ENCODE assay signal across 12 mouse cellular contexts in the genomic region with DNA sequence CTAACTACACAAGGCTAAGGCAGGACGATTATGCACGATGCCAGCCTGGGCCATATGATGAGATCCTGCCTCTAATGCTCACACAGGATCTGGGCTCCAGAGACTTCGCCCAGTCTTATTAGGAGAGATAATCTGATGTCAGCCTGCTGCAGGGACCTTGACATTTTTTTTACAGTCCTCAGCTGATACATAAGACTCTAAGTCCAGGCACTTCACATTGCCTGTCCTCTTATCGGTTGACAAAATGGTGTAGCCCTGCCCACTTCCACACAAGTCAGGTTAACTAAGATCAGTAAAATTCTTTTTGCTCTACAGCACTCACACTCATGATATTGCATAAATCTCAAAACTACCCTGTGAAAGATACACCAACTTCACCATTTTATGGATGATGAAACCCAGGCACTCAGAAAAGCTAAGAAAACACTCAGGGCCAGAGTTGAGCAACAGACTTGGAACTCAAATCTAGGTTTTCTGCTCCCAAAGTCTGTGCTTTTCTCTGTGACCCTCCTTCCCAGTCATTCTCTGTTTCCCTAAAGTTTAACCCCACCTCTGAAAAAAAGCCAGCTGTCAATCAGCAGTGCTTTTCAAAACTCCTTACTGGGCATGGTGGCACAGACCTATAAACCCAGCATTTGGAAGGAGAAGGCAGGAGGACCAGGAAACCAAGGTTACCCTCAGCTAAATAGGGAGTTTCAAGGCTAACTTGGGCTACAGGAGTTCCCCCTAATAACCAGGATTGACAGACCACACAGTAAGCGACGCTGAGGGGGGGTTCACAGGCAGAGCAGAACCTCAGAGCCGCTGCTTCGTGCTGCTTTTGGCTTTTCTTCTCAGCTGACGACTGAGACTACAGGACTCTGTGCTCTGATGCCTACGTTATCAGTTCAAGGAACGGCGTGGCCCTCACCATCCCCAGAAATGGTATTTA. TPM values are rescaled to one million over a fixed set of nuclear protein-coding genes. Genes with fewer than 3 reads are reported as not detected.
DNase-seq lines count a peak whose midpoint lies in the region; ATAC-seq and TF ChIP-seq lines count a peak whose summit lies in the region.
"Had no signal": no experiment of that assay in that cellular context is flagged by ENCODE, and none has a peak within 500 bp of the region (broad histone marks: within the 10 kb centered on the region; RNA-seq: fewer than 3 reads in every experiment).

No protein-coding gene starts in this region.

- TF ChIP-seq POLR2A in myocyte (IDR thresholded peaks at IDR 0.05; ENCODE audit: insufficient read length, low read depth), result no peak

- no peaks in the 10 kb centered on the region for H3K79me2 ChIP-seq in myocyte (ENCODE audit: control insufficient read depth, insufficient read depth)

- no peak for ATAC-seq in kidney, postnatal 0 days (replicated peaks; ENCODE audit: low FRiP score, low read depth)
- no peak for ATAC-seq in kidney, embryonic 16.5 days (ENCODE audit: low FRiP score, low TSS enrichment)
- no peak; the same call in 1 of the 2 replicates for ATAC-seq in liver, embryonic 16.5 days (ENCODE audit: low read depth)
- ATAC-seq: inflammation-experienced regulatory T-cells, adult 6 months had no signal

- no peak overlapping the region for H3K4me2 ChIP-seq in kidney, postnatal 0 days (ENCODE audit: low read length)
- no peak overlapping the region for H3K4me2 ChIP-seq in kidney, embryonic 16.5 days (replicated peaks; ENCODE audit: low read depth, low read length)
- peak overlapping the region; percentile 26; the same call in 1 of the 2 replicates for H3K4me2 ChIP-seq in liver, embryonic 16.5 days (ENCODE audit: low read depth, low read length)
- H3K4me2 ChIP-seq in myocyte (ENCODE audit: low read depth), result no peak overlapping the region
- H3K4me2 ChIP-seq: forebrain, embryonic 12.5 days; limb, embryonic 15.5 days had no signal

- H3K9me3 ChIP-seq in kidney, postnatal 0 days (replicated peaks; ENCODE audit: low read length), result no peaks in the 10 kb centered on the region
- H3K9me3 ChIP-seq in kidney, embryonic 16.5 days (ENCODE audit: low read length), result no peaks in the 10 kb centered on the region
- H3K9me3 ChIP-seq in liver, embryonic 16.5 days (replicated peaks; ENCODE audit: control insufficient read depth, low read length), result no peaks in the 10 kb centered on the region
- H3K9me3 ChIP-seq: forebrain, embryonic 12.5 days; limb, embryonic 15.5 days had no signal

- H3K4me3 ChIP-seq in kidney, postnatal 0 days (replicated peaks; ENCODE audit: low read depth, low read length), result no peak overlapping the region
- no peak overlapping the region for H3K4me3 ChIP-seq in kidney, embryonic 16.5 days (ENCODE audit: low read length)
- H3K4me3 ChIP-seq in liver, embryonic 16.5 days (ENCODE audit: low read depth, low read length), result peak overlapping the region; percentile 47
- no peak overlapping the region for H3K4me3 ChIP-seq in myocyte
- H3K4me3 ChIP-seq: forebrain, embryonic 12.5 days had no signal

- H3K9ac ChIP-seq in kidney, postnatal 0 days (ENCODE audit: low read depth, low read length), result no peak overlapping the region
- H3K9ac ChIP-seq in kidney, embryonic 16.5 days (replicated peaks; ENCODE audit: low read length), result no peak overlapping the region
- peak overlapping the region; percentile 16; the same call in 1 of the 2 replicates for H3K9ac ChIP-seq in liver, embryonic 16.5 days (ENCODE audit: low read depth, low read length)
- H3K9ac ChIP-seq: forebrain, embryonic 12.5 days; limb, embryonic 15.5 days had no signal

- no peak overlapping the region for H3ac ChIP-seq in myocyte (ENCODE audit: control insufficient read depth, insufficient read length)

- no peaks in the 10 kb centered on the region for H3K27me3 ChIP-seq in kidney, postnatal 0 days (ENCODE audit: insufficient read depth, low read length)
- H3K27me3 ChIP-seq in kidney, embryonic 16.5 days (ENCODE audit: insufficient read depth, low read length), result no peaks in the 10 kb centered on the region
- no peaks in the 10 kb centered on the region for H3K27me3 ChIP-seq in liver, embryonic 16.5 days (ENCODE audit: control insufficient read depth, insufficient read depth, low read depth, low read length)
- no peaks in the 10 kb centered on the region for H3K27me3 ChIP-seq in myocyte (ENCODE audit: control insufficient read depth, insufficient read depth, insufficient read length)
- H3K27me3 ChIP-seq: forebrain, embryonic 12.5 days; limb, embryonic 15.5 days had no signal

- WGBS in kidney, postnatal 0 days, result 84% methylated on average over 12 of the region's 12 CpGs
- WGBS in kidney, embryonic 16.5 days, result 78% methylated on average over 12 of the region's 12 CpGs
- 35% methylated on average over 12 of the region's 12 CpGs for WGBS in liver, embryonic 16.5 days (ENCODE audit: insufficient replicate concordance)

- peaks cover 40% of the 10 kb centered on the region for H3K36me3 ChIP-seq in kidney, postnatal 0 days (ENCODE audit: insufficient read depth, low read length)
- H3K36me3 ChIP-seq in kidney, embryonic 16.5 days (ENCODE audit: insufficient read depth, low read length), result peaks cover 44% of the 10 kb centered on the region
- H3K36me3 ChIP-seq in liver, embryonic 16.5 days (ENCODE audit: control insufficient read depth, insufficient read depth), result peaks cover 13% of the 10 kb centered on the region
- H3K36me3 ChIP-seq in myocyte (ENCODE audit: control insufficient read depth, insufficient read depth), result peaks cover 37% of the 10 kb centered on the region

- no peak for DNase-seq in kidney, postnatal 0 days (ENCODE audit: low spot score)
- peak; percentile 47 for DNase-seq in c-Kit-positive CD71-positive TER-119-positive erythroid progenitor cells, embryonic 14.5 days (ENCODE audit: low spot score)
- no peak for DNase-seq in urinary bladder, postnatal 25 days (ENCODE audit: low spot score)
- DNase-seq in thymus, adult 18-20 months, result no peak
- DNase-seq: layer of hippocampus, adult 9-11 months; thymus, postnatal 36 days had no signal

- H3K4me1 ChIP-seq in kidney, postnatal 0 days (replicated peaks; ENCODE audit: insufficient read depth, low read length), result 0 out of 2 replicates have a peak, but pooled peaks cover 3% of the 10 kb centered on the region
- 0 out of 2 replicates have a peak, but pooled peaks cover 8% of the 10 kb centered on the region for H3K4me1 ChIP-seq in kidney, embryonic 16.5 days (ENCODE audit: insufficient read depth, low read length)
- peaks cover 24% of the 10 kb centered on the region for H3K4me1 ChIP-seq in liver, embryonic 16.5 days (ENCODE audit: control insufficient read depth, low read depth, low read length)

- TF ChIP-seq CTCF in kidney, postnatal 0 days (IDR thresholded peaks at IDR 0.05; ENCODE audit: low read depth), result no peak

- peak overlapping the region; percentile 50; the same call in 1 of the 2 replicates for H3K27ac ChIP-seq in kidney, postnatal 0 days
- no peak overlapping the region; the same call in 1 of the 2 replicates for H3K27ac ChIP-seq in kidney, embryonic 16.5 days (ENCODE audit: low read length)
- H3K27ac ChIP-seq in liver, embryonic 16.5 days (ENCODE audit: low read length), result peak overlapping the region; percentile 61
- H3K27ac ChIP-seq: forebrain, embryonic 12.5 days; limb, embryonic 15.5 days had no signal

TF ChIP-seq in myocyte, 11 proteins besides CTCF, POLR2A, EP300 and RAD21:
- TF ChIP-seq POLR2AphosphoS2 (IDR thresholded peaks at IDR 0.05; ENCODE audit: insufficient read length, low read depth), result peak; percentile 10
- no peak for TF ChIP-seq TCF3 (IDR thresholded peaks at IDR 0.05; ENCODE audit: insufficient read length, low read depth)
- TF ChIP-seq CEBPB (IDR thresholded peaks at IDR 0.05; ENCODE audit: insufficient read depth, poor library complexity, severe bottlenecking), result no peak
- TF ChIP-seq E2F4 (IDR thresholded peaks at IDR 0.05; ENCODE audit: insufficient read depth), result no peak
TF ChIP-seq in myocyte: peak in this region for 1.

RNA-seq across cellular contexts. Expression of gene Fcer1g, which starts 1.1 kb away (rescaled TPM):
- polyA plus RNA-seq in kidney, postnatal 0 days (2015; fragmentation: Nextera tagmentation; extraction: Ambion mirVana), result 38.8 and 50.1 TPM in 2 replicates
- 35.0 and 37.2 TPM in 2 replicates for polyA plus RNA-seq in kidney, embryonic 16.5 days (2015; fragmentation: Nextera tagmentation; extraction: Ambion mirVana)
- 111 and 128 TPM in 2 replicates for polyA plus RNA-seq in liver, embryonic 16.5 days (2015; fragmentation: Nextera tagmentation; extraction: Ambion mirVana)
- not detected for polyA plus RNA-seq in myocyte (2012; fragmentation: generic; extraction: Trizol)

RNA-seq across cellular contexts. Expression of gene Apoa2, which starts 8.2 kb away (rescaled TPM):
- 20.2 and 21.1 TPM in 2 replicates for polyA plus RNA-seq in kidney, postnatal 0 days (2015; fragmentation: Nextera tagmentation; extraction: Ambion mirVana)
- polyA plus RNA-seq in kidney, embryonic 16.5 days (2015; fragmentation: Nextera tagmentation; extraction: Ambion mirVana), result 22.4 and 32.2 TPM in 2 replicates
- 8,709 and 8,864 TPM in 2 replicates for polyA plus RNA-seq in liver, embryonic 16.5 days (2015; fragmentation: Nextera tagmentation; extraction: Ambion mirVana)
- not detected for polyA plus RNA-seq in myocyte (2012; fragmentation: generic; extraction: Trizol)
- polyA plus RNA-seq: inflammation-experienced regulatory T-cells, adult 6 months had no signal

RNA-seq across cellular contexts. Expression of gene Tomm40l, which starts 10.8 kb away (rescaled TPM):
- 32.3 and 32.4 TPM in 2 replicates for polyA plus RNA-seq in kidney, postnatal 0 days (2015; fragmentation: Nextera tagmentation; extraction: Ambion mirVana)
- polyA plus RNA-seq in kidney, embryonic 16.5 days (2015; fragmentation: Nextera tagmentation; extraction: Ambion mirVana), result 40.6 and 44.1 TPM in 2 replicates
- polyA plus RNA-seq in liver, embryonic 16.5 days (2015; fragmentation: Nextera tagmentation; extraction: Ambion mirVana), result 11.8 and 14.9 TPM in 2 replicates
- 49.4 TPM for polyA plus RNA-seq in myocyte (2012; fragmentation: generic; extraction: Trizol)

RNA-seq across cellular contexts. Expression of gene Adamts4, which starts 17.2 kb away (rescaled TPM):
- 5.2 and 7.0 TPM in 2 replicates for polyA plus RNA-seq in kidney, postnatal 0 days (2015; fragmentation: Nextera tagmentation; extraction: Ambion mirVana)
- polyA plus RNA-seq in kidney, embryonic 16.5 days (2015; fragmentation: Nextera tagmentation; extraction: Ambion mirVana), result 13.4 and 15.2 TPM in 2 replicates
- 0.48 and 0.64 TPM in 2 replicates for polyA plus RNA-seq in liver, embryonic 16.5 days (2015; fragmentation: Nextera tagmentation; extraction: Ambion mirVana)
- 15.0 TPM for polyA plus RNA-seq in myocyte (2012; fragmentation: generic; extraction: Trizol)

RNA-seq across cellular contexts. Expression of gene Ndufs2, which starts 18.1 kb away (rescaled TPM):
- polyA plus RNA-seq in kidney, postnatal 0 days (2015; fragmentation: Nextera tagmentation; extraction: Ambion mirVana), result 375 and 405 TPM in 2 replicates
- polyA plus RNA-seq in kidney, embryonic 16.5 days (2015; fragmentation: Nextera tagmentation; extraction: Ambion mirVana), result 311 and 368 TPM in 2 replicates
- polyA plus RNA-seq in liver, embryonic 16.5 days (2015; fragmentation: Nextera tagmentation; extraction: Ambion mirVana), result 138 and 143 TPM in 2 replicates
- polyA plus RNA-seq in myocyte (2012; fragmentation: generic; extraction: Trizol), result 409 TPM

Comparison
In these comparisons a context has a peak if more than half of its experiments do, and no peak if none do; other contexts are left out.
1. RNA of gene Fcer1g, which starts 1.1 kb away (polyA plus RNA-seq): 111 to 128 TPM in liver, embryonic 16.5 days, 38.8 to 50.1 TPM in kidney, postnatal 0 days and 35.0 to 37.2 TPM in kidney, embryonic 16.5 days; not detected in myocyte (single experiment); every median in the first group is over 10 times any median in the second.
2. RNA of gene Apoa2, which starts 8.2 kb away (polyA plus RNA-seq): 8,709 to 8,864 TPM in liver, embryonic 16.5 days; 22.4 to 32.2 TPM in kidney, embryonic 16.5 days, 20.2 to 21.1 TPM in kidney, postnatal 0 days and not detected in myocyte (single experiment); every median in the first group is over 100 times any median in the second.